Comparison of ENCODE assay signal across 9 mouse cellular contexts in the genomic region with DNA sequence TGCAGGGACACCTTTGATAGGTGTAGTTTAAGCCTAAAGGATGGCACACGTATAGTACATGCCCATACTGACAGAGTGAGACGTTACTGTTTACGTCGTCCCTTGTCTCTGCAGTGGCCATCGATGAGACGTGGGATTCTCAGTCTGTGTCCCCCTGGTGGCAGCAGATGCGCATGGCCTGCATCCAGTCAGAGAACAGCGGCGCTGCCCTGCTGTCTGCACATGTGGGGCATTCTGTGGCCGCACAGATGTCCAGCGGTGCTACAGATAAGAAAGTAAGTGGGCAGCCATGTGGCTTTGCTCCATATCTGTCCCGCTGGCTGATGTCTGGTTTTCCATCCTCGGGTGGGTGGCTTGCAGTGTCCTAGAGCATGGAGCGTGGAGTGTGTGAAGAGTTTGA. TPM values are rescaled to one million over a fixed set of nuclear protein-coding genes. Genes with fewer than 3 reads are reported as not detected.
A peak's percentile ranks its signal among the peaks of the same experiment; 100 is the strongest.
DNase-seq lines count a peak whose midpoint lies in the region; ATAC-seq and TF ChIP-seq lines count a peak whose summit lies in the region.
"Had no signal": no experiment of that assay in that cellular context is flagged by ENCODE, and none has a peak within 500 bp of the region (broad histone marks: within the 10 kb centered on the region; RNA-seq: fewer than 3 reads in every experiment).

No protein-coding gene starts in this region.

- 56% methylated on average over 14 of the region's 14 CpGs for WGBS in hindbrain, embryonic 11.5 days
- 54% methylated on average over 14 of the region's 14 CpGs for WGBS in hindbrain, embryonic 13.5 days
- WGBS in heart, embryonic 15.5 days: 24% methylated on average over 14 of the region's 14 CpGs

- no peaks in the 10 kb centered on the region for H3K36me3 ChIP-seq in hindbrain, embryonic 11.5 days (ENCODE audit: control insufficient read depth, insufficient read depth, low read length)
- H3K36me3 ChIP-seq in hindbrain, embryonic 13.5 days: peaks cover 86% of the 10 kb centered on the region
- peaks cover 86% of the 10 kb centered on the region for H3K36me3 ChIP-seq in G1E (replicated peaks)
- H3K36me3 ChIP-seq in heart, embryonic 15.5 days: peaks cover 66% of the 10 kb centered on the region

- ATAC-seq in hindbrain, embryonic 11.5 days (ENCODE audit: low FRiP score): no peak
- no peak for ATAC-seq in hindbrain, embryonic 13.5 days (ENCODE audit: low FRiP score)
- peak; percentile 54; the same call in 1 of the 2 replicates for ATAC-seq in G1E (ENCODE audit: extremely low read depth, insufficient number of reproducible peaks, low FRiP score, poor library complexity, severe bottlenecking)
- peak; percentile 74; the same call in 1 of the 2 replicates for ATAC-seq in heart, embryonic 15.5 days (replicated peaks; ENCODE audit: insufficient number of reproducible peaks, insufficient read depth, low FRiP score, low read depth)
- ATAC-seq in megakaryocyte, adult 5-6 weeks (ENCODE audit: poor library complexity, severe bottlenecking): peak; percentile 51
- ATAC-seq in erythroid progenitor cell, adult 5-6 weeks (replicated peaks; ENCODE audit: low FRiP score, poor library complexity, severe bottlenecking): no peak

- no peak overlapping the region for H3K4me2 ChIP-seq in hindbrain, embryonic 11.5 days (replicated peaks; ENCODE audit: low read depth, low read length)
- no peak overlapping the region for H3K4me2 ChIP-seq in hindbrain, embryonic 13.5 days
- H3K4me2 ChIP-seq in heart, embryonic 15.5 days: no peak overlapping the region
- H3K4me2 ChIP-seq: liver, embryonic 15.5 days had no signal

- H3K4me1 ChIP-seq in hindbrain, embryonic 11.5 days (replicated peaks; ENCODE audit: control insufficient read depth, insufficient read depth, low read length): no peaks in the 10 kb centered on the region
- H3K4me1 ChIP-seq in hindbrain, embryonic 13.5 days (replicated peaks): no peaks in the 10 kb centered on the region
- no peaks in the 10 kb centered on the region; the same call in 1 of the 2 replicates for H3K4me1 ChIP-seq in G1E (ENCODE audit: insufficient read depth, low read depth, low read length)
- H3K4me1 ChIP-seq in heart, embryonic 15.5 days (replicated peaks): peaks cover 6% of the 10 kb centered on the region; the same call in 1 of the 2 replicates
- H3K4me1 ChIP-seq: liver, embryonic 15.5 days had no signal

- no peak overlapping the region for H3K27ac ChIP-seq in hindbrain, embryonic 11.5 days (ENCODE audit: low read depth, low read length)
- no peak overlapping the region for H3K27ac ChIP-seq in hindbrain, embryonic 13.5 days
- no peak overlapping the region for H3K27ac ChIP-seq in heart, embryonic 15.5 days
- H3K27ac ChIP-seq: liver, embryonic 15.5 days had no signal

- intact Hi-C loops in gastrocnemius, postnatal 36 days (cut with DNase I): no loop called here

- peak; percentile 59 for DNase-seq in hindbrain, embryonic 11.5 days (ENCODE audit: low spot score)
- DNase-seq in 3T3-L1 (ENCODE audit: low read depth, low spot score) (peak; percentile 31), G1E (ENCODE audit: low spot score) (no peak)
- DNase-seq in gastrocnemius, postnatal 36 days: no peak

- no peaks in the 10 kb centered on the region for H3K9me3 ChIP-seq in hindbrain, embryonic 11.5 days (ENCODE audit: control insufficient read depth, low read length)
- no peaks in the 10 kb centered on the region for H3K9me3 ChIP-seq in hindbrain, embryonic 13.5 days
- no peaks in the 10 kb centered on the region for H3K9me3 ChIP-seq in G1E (replicated peaks)
- H3K9me3 ChIP-seq in heart, embryonic 15.5 days (replicated peaks): no peaks in the 10 kb centered on the region
- H3K9me3 ChIP-seq: liver, embryonic 15.5 days had no signal

- peak; percentile 47 for TF ChIP-seq CTCF in G1E (IDR thresholded peaks at IDR 0.05; ENCODE audit: low read depth, low read length)

- H3K9ac ChIP-seq in hindbrain, embryonic 11.5 days (ENCODE audit: low read depth, low read length): no peak overlapping the region
- no peak overlapping the region for H3K9ac ChIP-seq in hindbrain, embryonic 13.5 days
- H3K9ac ChIP-seq in heart, embryonic 15.5 days: no peak overlapping the region
- H3K9ac ChIP-seq: liver, embryonic 15.5 days had no signal

- H3K4me3 ChIP-seq in hindbrain, embryonic 11.5 days (ENCODE audit: low read depth, low read length): no peak overlapping the region
- no peak overlapping the region for H3K4me3 ChIP-seq in hindbrain, embryonic 13.5 days
- no peak overlapping the region for H3K4me3 ChIP-seq in G1E (ENCODE audit: low read depth, low read length)
- no peak overlapping the region for H3K4me3 ChIP-seq in heart, embryonic 15.5 days
- H3K4me3 ChIP-seq: liver, embryonic 15.5 days had no signal

- H3K27me3 ChIP-seq in hindbrain, embryonic 11.5 days (ENCODE audit: control insufficient read depth, insufficient read depth, low read length): no peaks in the 10 kb centered on the region
- H3K27me3 ChIP-seq in hindbrain, embryonic 13.5 days: no peaks in the 10 kb centered on the region
- H3K27me3 ChIP-seq in G1E (ENCODE audit: insufficient read depth, low read length): no peaks in the 10 kb centered on the region
- H3K27me3 ChIP-seq in heart, embryonic 15.5 days: no peaks in the 10 kb centered on the region
- H3K27me3 ChIP-seq: liver, embryonic 15.5 days had no signal

RNA-seq across cellular contexts. Expression of a gene that starts 58.6 kb away (rescaled TPM):
- 23.3 and 23.6 TPM in 2 replicates for polyA plus RNA-seq in hindbrain, embryonic 11.5 days (2014; fragmentation: Nextera tagmentation; extraction: Ambion mirVana)
- 25.4 and 25.6 TPM in 2 replicates for polyA plus RNA-seq in hindbrain, embryonic 13.5 days (2015; fragmentation: Nextera tagmentation; extraction: Ambion mirVana)
- total RNA-seq in G1E (2014; fragmentation: Nextera tagmentation) (22.0 and 25.9 TPM in 2 replicates), G1E (2017) (28.1 and 30.8 TPM in 2 replicates)
- 6.6 and 8.5 TPM in 2 replicates for polyA plus RNA-seq in G1E (2012)
- 15.1 and 18.6 TPM in 2 replicates for polyA plus RNA-seq in heart, embryonic 15.5 days (2015; fragmentation: Nextera tagmentation; extraction: Ambion mirVana)
- total RNA-seq in megakaryocyte, adult 5-6 weeks (2015): 20.0 and 20.6 TPM in 2 replicates
- total RNA-seq in megakaryocyte, adult 5-6 weeks (2017): 25.7 and 29.1 TPM in 2 replicates
- total RNA-seq in erythroid progenitor cell, adult 5-6 weeks (2015; ENCODE audit: low replicate concordance): 7.9 and 15.5 TPM in 2 replicates
- total RNA-seq in erythroid progenitor cell, adult 5-6 weeks (2017; ENCODE audit: low replicate concordance): 11.8 and 15.1 TPM in 2 replicates
- total RNA-seq in gastrocnemius, postnatal 36 days (2021): 10 to 100 TPM; 14.7 to 17.1 TPM

Comparison
In these comparisons a context has a peak if more than half of its experiments do, and no peak if none do; other contexts are left out.
1. ATAC-seq: peak in G1E (single experiment), heart, embryonic 15.5 days (single experiment) and megakaryocyte, adult 5-6 weeks (single experiment); none in hindbrain, embryonic 11.5 days (single experiment), hindbrain, embryonic 13.5 days (single experiment) and erythroid progenitor cell, adult 5-6 weeks (single experiment).
2. DNase-seq: peak in hindbrain, embryonic 11.5 days (single experiment) and 3T3-L1 (single experiment); none in G1E (single experiment) and gastrocnemius, postnatal 36 days (0 of 2).